Mouse (Mus musculus) cerebellum, postnatal 14 days (tissue): Measurements from ENCODE around the gene Tirap.
"Not testable (repeated sequence)": the region's sequence is repeated elsewhere in the genome, so short reads cannot be mapped to it uniquely, and the experiment has no call there.

Source experiments
- DNase-seq, 2 experiments: peaks; one replicate each; pipeline ENCODE4 v3.0.0; 2021; ENCODE audit warnings: mixed read lengths in 2 of 2

Gene Tirap

DNA sequence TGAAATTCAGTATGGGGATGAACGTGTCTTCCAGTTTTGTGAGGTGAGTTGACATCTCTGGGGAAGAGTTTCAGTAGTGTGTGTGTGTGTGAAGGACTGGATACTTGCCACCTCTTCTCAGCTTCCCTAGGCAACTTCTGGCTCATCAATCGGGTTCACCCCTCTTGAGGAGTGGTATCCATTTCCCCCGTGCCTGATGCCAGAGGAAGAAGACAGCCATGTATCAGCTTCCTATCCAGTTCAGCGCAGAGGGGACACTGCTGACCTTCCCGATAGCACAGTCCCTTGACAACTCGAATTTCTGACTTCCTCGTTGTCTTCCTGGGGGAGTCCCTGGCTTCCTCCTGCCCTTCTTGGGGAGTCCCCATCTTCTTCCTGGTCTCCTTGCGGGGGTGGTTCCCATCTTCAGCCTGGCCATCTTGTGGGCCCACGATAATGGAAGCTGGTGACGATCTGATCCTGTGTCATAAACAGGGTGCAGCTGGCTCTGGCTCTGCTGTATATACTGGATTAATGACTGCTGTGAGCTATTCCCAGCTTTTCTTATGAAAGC is 12.7 kb downstream of the Tirap start:
- DNase-seq, result no peak

DNA sequence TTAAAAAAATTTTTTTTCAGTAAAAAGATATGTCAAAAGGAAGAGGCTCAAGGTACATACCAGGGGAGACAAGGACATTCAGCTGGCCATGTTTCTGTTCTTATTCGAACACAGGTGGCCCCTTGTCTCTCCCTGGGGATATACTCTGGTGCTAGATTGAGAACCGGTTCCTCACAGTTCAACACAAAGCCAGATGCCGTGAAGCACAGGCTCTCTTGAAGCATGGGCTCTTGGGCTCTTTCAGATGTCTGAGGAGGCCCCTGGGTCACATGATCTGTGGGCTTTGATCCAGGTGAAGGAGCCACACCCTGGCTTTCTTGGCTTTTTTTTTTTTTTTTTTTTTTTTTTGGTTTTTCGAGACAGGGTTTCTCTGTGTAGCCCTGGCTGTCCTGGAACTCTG is 13.7 kb downstream of the Tirap start:
- no peak for DNase-seq

- no peak for DNase-seq
These were observed 16.7 kb downstream of the Tirap start for GRCm38 (mm10) chr9:35183359-35183758.

GRCm38 (mm10) chr9:35182832-35183231 is 17.3 kb downstream of the Tirap start:
- DNase-seq, result no peak

DNA sequence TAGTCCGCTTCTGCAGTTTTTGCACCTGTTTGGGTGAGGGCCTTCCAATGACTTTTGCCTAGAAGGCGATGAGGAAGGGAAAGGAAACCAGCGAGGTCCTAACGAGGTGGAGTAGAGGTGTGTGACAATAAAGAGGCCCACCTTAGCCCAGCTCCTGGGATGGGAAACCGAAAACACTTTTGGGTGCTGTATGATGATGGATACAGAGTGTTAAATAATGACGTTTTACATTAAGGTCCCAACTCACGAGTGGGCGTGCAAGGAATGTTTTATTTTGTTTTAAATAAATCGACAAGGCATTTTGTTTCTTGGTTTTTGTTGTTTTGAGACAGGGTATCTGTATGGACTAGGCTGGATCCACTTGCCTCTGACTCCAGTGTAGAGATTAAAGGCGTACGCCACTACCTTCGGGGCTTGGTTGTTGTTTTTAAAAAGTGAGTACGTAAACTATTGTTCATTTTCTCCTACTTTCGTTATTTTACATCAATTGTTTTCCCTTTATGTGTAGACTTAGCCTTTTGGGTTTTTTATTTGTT is 23.9 kb downstream of the Tirap start:
- DNase-seq, result no peak

- DNase-seq, result peak; percentile 95 to 97
These were observed 24.6 kb downstream of the Tirap start, which contains the start of gene Dcps for GRCm38 (mm10) chr9:35175251-35176123. Gene Dcps, minus strand, starts transcription at chr9:35176061.

GRCm38 (mm10) chr9:35173331-35173730 is 26.8 kb downstream of the Tirap start:
- DNase-seq, result no peak

GRCm38 (mm10) chr9:35170071-35170470 is 30.0 kb downstream of the Tirap start:
- no peak for DNase-seq

DNA sequence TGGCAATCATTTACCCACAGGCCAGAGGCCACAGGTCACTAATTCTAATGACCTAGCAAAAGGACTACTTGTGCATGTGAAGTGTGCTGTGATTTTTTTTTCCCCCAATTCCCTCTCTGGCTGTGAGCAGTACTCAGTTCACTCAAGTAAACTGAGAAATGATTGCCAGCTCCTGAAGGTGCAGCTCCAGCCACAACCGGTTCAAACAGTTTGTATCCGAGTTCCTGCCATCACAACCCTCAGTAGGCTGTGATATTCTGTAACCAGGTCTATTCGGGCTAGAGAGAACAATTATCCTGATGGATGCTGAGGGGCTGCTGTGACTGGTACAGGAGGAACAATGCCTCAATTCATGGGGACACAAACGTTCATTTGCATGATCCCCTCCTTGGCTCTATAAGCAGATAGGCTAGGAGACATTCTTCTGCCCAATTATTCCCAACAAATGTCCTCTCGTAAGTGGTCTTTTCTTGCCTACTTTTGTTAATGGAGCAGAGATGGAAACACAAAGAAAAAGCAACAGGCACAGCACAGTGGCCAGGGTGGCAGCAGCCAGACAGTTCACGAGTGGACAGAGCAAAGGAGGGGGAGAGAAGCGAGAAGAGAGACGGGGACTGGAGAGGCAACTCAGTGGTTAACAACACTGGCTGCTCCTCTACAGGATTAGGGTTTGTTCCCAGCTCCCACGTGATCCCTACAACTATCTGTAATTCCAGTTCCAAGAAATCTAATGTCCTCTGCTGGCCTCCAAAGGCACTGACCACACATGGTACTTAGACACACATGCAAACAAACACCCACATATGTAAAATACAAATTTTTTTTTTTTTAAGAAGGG is 33.1 kb downstream of the Tirap start:
- DNase-seq, result no peak

DNA sequence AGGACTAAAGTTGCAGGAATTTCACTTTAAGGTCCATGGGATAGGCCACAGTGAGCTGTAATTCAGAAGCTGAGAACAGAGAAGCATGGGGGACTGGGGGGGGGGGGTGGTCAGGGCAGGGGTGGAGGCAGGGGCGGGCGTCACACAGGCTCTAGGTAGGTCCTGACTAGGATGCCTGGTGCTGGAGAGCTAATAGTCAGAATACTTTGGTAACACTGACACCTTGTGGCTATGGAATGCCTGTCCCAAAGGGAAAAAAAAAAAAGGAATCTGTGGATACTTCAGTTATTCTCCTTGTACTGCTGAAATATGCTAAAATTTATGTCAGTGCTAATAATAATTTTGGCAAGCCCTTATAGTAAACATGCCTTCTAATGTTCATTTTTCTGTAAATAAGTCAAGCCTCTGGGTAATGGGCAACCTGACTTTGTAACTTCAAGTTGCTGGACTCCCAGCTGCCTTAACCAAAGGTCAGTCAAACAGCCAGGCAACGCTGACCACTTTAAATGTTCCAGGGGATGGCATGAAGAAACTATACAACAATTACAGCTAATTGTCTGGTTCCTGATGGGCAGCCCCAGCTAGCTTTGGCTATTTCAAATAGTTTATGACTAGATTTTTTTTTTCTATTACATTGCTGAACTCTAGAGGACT is 33.8 kb downstream of the Tirap start:
- DNase-seq, result peak; percentile 51 to 63

DNA sequence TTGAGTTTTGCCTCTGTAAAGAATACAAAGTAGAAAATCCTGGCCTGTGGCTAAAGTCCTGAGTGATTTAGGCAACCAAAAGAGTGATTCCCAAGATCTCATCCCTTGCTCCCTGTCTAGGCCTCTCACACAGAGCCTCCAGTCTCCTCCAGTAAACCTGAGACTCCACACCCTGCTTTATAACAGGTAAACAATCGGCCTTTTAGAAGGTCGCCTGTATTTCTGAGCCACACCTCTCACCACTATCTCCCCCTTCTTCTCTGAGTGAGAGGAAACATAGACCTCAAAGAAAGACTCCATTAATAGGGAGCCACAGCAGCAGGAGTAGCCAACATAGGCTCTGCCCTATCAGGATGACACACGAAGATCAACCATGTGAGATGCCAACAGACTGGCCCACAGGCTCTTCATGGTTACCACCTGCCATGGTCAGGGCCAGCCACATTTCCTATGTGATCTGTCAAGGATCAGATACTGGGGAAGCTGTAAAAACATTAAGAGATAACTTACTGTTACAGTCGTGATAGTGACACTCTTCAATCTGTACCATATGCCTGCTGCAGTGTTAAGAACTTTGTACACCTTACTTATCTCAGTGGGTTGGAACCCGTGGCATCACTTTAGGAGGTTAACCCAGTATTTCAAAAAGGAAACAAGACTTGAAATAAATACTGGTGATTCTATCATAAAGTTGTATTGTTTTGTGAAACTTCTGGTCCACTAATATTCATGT is 35.8 kb downstream of the Tirap start:
- no peak for DNase-seq

- peak; percentile 92 to 98 for DNase-seq
These were observed 36.9 kb downstream of the Tirap start for GRCm38 (mm10) chr9:35163011-35163690.

DNA sequence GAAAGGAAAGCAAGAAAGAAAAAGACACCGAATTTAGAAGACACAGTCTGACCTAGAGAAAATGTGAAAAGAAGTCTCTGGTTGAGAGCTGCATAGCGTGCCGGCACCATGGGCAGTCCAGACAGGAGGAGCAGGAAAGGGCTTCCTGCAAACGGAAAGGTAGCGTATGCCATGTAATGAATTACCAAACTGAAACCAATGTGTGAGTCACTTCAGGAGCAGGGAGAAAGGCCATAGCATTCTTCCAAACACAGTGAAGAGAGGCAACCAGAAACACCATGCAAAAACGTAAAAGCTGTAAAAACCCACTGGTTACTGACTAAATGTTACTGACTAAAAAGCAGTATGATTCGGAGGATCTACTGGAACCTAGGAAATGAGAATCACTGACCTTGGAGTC is 38.4 kb downstream of the Tirap start:
- DNase-seq, result peak in 1 of 2 experiments; percentile 32

DNA sequence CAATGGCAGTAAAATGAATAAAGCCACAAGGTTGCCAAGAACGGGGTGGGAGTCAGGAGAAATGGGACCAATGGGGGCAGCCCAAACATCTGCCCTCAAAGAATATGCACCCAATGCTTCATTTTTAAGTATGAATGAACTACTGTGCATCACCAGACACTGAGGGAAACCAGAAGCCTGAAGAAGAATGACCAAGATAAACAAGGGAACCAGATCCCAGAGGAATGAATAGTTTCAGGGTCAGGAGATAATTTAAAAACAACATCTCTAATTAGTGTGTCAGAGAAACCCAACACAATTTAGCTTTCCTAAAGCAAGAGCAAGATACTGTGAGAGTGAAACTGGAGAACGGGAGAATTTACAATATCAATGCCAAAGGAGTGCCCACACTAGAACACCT is 39.4 kb downstream of the Tirap start:
- no peak for DNase-seq

DNA sequence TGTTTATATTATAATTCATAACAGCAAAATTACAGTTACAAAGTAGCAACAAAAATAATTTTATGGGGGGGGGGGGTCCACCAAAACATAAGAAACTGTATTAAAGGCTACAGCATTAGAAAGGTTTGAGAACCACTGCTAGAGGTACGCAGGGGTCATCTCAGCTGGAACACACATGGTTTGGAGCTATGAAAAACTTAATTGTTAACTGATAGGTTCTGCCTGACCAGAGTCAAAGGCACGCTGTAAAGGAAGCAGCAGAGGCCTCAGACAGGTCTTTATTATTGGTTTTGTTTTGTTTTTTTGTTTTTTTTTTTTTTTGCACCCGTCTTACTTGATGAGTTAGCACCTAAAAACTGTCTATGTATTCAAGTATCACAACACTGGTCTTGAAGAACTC is 41.6 kb downstream of the Tirap start:
- DNase-seq, result no peak

DNA sequence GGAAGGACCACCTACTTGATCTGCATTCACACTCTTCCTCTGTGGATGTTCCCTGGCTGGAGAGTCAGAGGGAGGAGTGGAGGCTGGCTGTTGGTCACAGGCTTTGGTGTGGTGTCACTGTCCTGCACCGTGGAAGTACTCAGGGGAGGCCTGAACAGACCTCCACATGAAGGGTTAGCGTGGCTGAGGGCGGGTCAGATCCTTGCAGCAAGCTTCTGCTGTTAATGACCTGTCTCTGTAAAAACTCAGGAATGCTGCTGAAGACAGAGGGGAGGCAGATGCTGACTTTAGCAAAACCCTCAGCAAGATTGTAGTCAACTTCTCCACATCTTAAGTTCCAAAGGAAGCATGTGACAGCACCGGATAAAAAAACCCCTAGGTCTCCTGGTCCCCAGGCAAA is 43.2 kb downstream of the Tirap start:
- DNase-seq, result no peak

DNA sequence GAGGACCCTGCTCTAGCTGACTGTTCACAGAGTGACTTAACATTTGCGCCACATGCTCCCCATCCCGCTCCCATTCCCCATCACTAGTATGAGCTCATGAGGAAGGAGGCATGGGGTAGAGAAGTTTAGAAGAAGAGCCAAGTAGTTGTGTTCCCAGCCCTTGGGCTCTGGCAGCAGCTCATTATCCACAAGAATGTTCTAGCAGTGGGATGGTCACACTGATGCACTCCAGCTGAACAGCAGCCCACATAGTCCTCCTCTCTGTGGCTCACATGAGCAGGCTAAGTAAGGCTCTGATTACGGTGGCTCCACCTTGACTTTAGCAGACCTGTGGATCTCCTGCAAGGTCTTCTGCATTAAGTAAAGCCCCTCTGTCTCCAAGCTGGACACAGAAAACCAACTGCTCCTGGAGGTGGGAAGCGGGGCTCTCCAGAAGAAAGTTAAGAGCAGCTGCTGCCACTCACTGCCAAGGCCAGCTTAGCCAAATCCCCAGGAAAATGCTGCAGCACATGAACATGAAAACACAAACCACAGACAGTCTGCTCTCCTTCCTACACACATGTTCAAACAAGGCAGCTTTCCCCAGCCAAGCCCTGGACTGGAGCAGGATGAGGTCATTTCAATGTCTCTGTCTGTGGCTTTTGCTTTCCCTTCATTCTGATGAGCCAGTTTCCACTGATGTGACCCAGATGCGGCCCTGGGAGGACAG is 43.9 kb downstream of the Tirap start:
- no peak for DNase-seq

- DNase-seq, result no peak
These were observed 47.2 kb downstream of the Tirap start for GRCm38 (mm10) chr9:35152923-35153322.

DNA sequence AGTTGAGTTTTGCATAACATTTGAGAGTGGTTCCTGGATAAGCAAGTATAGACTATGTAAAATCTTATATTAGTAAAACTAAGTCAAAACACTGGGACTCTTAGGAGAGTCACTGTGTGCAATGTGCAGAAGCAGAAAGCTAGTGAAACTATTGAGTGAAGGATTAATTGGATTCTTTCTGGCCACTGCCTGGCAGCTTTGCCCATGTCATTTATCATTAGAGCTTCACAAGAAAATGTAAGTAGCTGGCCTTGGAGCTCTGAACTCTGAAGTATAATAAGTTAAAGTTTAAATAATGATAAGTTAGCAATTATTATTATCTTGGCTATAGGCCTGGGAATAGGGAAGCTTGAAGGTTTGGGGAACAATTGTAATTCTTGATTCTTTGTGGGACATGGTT is 51.3 kb downstream of the Tirap start:
- DNase-seq, result not testable (repeated sequence)

DNA sequence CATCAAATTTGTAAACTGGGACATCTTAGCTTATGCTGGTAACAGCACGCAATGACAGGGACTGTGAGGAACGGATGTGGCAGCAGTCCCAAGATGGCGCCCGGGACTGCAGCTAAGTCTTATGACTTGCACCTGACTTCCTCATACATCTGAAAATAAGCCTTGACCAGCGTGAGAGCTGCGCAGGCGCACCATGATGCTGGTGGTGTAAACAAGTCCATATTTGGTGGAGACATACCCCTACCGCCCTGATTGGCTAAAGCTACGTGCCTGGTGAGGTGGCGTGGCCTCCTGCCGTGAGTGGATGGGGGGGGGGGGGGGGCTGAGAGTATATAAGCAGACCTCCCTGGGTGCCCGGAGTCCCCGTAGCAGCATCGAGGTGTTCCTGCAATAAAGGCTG is 52.8 kb downstream of the Tirap start:
- DNase-seq, result not testable (repeated sequence)

DNA sequence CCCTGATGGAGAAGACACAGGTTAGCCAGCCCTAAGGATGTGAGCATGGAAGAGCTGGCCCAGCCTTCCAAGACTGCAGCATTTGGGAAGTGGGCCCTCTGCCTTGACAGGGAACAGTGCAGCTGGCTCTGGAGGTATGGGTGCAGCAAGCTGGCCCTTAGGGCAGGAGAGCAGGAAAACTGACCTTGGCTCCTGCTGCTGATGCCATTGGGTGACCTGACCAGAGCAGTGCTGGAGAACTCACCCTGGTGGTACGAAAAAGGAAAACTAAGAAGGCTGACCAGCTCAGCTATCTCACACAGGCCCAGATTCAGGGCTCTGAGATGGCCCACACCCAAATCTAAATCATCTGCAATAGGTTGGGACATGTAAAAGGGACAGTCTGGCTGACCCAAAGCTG is 54.3 kb downstream of the Tirap start:
- no peak for DNase-seq
